Comparison of ENCODE assay signal across 28 mouse cellular contexts in the genomic region with DNA sequence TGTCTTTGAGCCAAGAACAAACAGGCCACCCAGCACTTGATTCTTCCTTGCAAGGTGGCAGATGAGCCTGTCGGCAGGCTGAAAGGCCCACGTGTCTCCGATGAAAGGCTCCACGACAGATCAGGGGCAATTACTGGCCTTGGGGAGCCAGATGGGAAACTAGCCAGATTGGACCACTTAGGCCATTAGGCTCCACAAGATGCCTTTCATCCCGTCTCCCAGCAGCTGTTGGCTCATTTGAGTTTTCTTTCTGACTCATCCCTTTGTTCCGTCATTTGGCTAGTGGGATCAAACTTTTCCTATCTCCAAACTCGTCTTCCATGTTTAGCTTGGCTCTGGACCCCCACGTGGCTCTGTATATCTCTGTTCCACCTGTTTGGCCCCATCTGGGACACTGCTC. TPM values are rescaled to one million over a fixed set of nuclear protein-coding genes. Genes with fewer than 3 reads are reported as not detected.
DNase-seq lines count a peak whose midpoint lies in the region; ATAC-seq and TF ChIP-seq lines count a peak whose summit lies in the region.
"Had no signal": no experiment of that assay in that cellular context is flagged by ENCODE, and none has a peak within 500 bp of the region (broad histone marks: within the 10 kb centered on the region; RNA-seq: fewer than 3 reads in every experiment).

No protein-coding gene starts in this region.

- H3K9me3 ChIP-seq in forebrain, embryonic 14.5 days (replicated peaks; ENCODE audit: control insufficient read depth, low read length) = no peaks in the 10 kb centered on the region
- H3K9me3 ChIP-seq in forebrain, embryonic 13.5 days (replicated peaks) = no peaks in the 10 kb centered on the region
- H3K9me3 ChIP-seq: embryonic facial prominence, embryonic 15.5 days; forebrain, embryonic 12.5 days; hindbrain, embryonic 15.5 days; liver, embryonic 13.5 days; midbrain, embryonic 15.5 days; neural tube, embryonic 12.5 days had no signal

- WGBS in forebrain, embryonic 14.5 days = 71% methylated on average over 8 of the region's 8 CpGs
- WGBS in forebrain, embryonic 13.5 days = 67% methylated on average over 8 of the region's 8 CpGs
- 65% methylated on average over 8 of the region's 8 CpGs for WGBS in lung, adult 2 months

- H3K4me3 ChIP-seq in forebrain, embryonic 14.5 days (ENCODE audit: low read depth, low read length) = no peak overlapping the region
- H3K4me3 ChIP-seq in forebrain, embryonic 13.5 days = no peak overlapping the region
- H3K4me3 ChIP-seq in lung, adult 2 months (replicated peaks; ENCODE audit: extremely low read depth, low read depth, low read length) = no peak overlapping the region
- H3K4me3 ChIP-seq: embryonic facial prominence, embryonic 15.5 days; forebrain, embryonic 12.5 days; hindbrain, embryonic 15.5 days; layer of hippocampus, adult 2 months; liver, embryonic 13.5 days; midbrain, embryonic 15.5 days; neural tube, embryonic 12.5 days had no signal

- H3K4me2 ChIP-seq in forebrain, embryonic 14.5 days (ENCODE audit: low read length) = no peak overlapping the region
- H3K4me2 ChIP-seq in forebrain, embryonic 13.5 days = no peak overlapping the region
- H3K4me2 ChIP-seq: embryonic facial prominence, embryonic 15.5 days; forebrain, embryonic 12.5 days; heart, embryonic 11.5 days; hindbrain, embryonic 15.5 days; liver, embryonic 13.5 days; midbrain, embryonic 15.5 days; neural tube, embryonic 12.5 days had no signal

- H3K27ac ChIP-seq in forebrain, embryonic 14.5 days (ENCODE audit: low read depth, low read length) = no peak overlapping the region
- no peak overlapping the region for H3K27ac ChIP-seq in forebrain, embryonic 13.5 days
- H3K27ac ChIP-seq: embryonic facial prominence, embryonic 15.5 days; forebrain, embryonic 12.5 days; hindbrain, embryonic 15.5 days; layer of hippocampus, adult 2 months; liver, embryonic 13.5 days; midbrain, embryonic 15.5 days; neural tube, embryonic 12.5 days had no signal

- no peak for TF ChIP-seq POLR2A in lung, adult 2 months (IDR thresholded peaks at IDR 0.05; ENCODE audit: borderline replicate concordance, extremely low read depth, low read depth, low read length)

- DNase-seq in forebrain, embryonic 14.5 days (ENCODE audit: low spot score) = peak; percentile 40
- DNase-seq in right cerebral cortex, postnatal 10 days (ENCODE audit: low spot score in 2 of 2) = peak; percentile 21 to 30
- DNase-seq in right cerebral cortex, postnatal 25 days = no peak
- peak; percentile 45 for DNase-seq in retina, embryonic 14.5 days (ENCODE audit: low spot score)
- no peak for DNase-seq in spleen, adult 18-20 months
- DNase-seq in lung, adult 2 months = no peak
- DNase-seq: adrenal gland, adult 2 months; cerebellum, adult 8-10 months; gastrocnemius, postnatal 25 days; heart, adult 11 months; heart, postnatal 36 days; kidney, adult 2 months; kidney, postnatal 36 days; liver, embryonic 13.5 days; lung, adult 18-20 months; lung, postnatal 14 days; right cerebral cortex, postnatal 4 days; thymus, adult 2 months; thymus, postnatal 36 days had no signal

- no peaks in the 10 kb centered on the region for H3K27me3 ChIP-seq in forebrain, embryonic 14.5 days (replicated peaks; ENCODE audit: control insufficient read depth, insufficient read depth, low read length)
- H3K27me3 ChIP-seq in forebrain, embryonic 13.5 days = no peaks in the 10 kb centered on the region
- H3K27me3 ChIP-seq: embryonic facial prominence, embryonic 15.5 days; forebrain, embryonic 12.5 days; hindbrain, embryonic 15.5 days; liver, embryonic 13.5 days; midbrain, embryonic 15.5 days; neural tube, embryonic 12.5 days had no signal

- TF ChIP-seq CTCF in lung, adult 2 months (IDR thresholded peaks at IDR 0.05; ENCODE audit: insufficient read depth, low read length) = no peak

- no peak for ATAC-seq in forebrain, embryonic 14.5 days
- no peak for ATAC-seq in forebrain, embryonic 13.5 days
- ATAC-seq: activated CD4-positive, CD25-positive, alpha-beta regulatory T cell, adult 4 months; midbrain, embryonic 15.5 days had no signal

- no peak overlapping the region for H3K9ac ChIP-seq in forebrain, embryonic 14.5 days (ENCODE audit: low read length)
- H3K9ac ChIP-seq in forebrain, embryonic 13.5 days = no peak overlapping the region
- H3K9ac ChIP-seq: embryonic facial prominence, embryonic 15.5 days; forebrain, embryonic 12.5 days; hindbrain, embryonic 15.5 days; liver, embryonic 13.5 days; midbrain, embryonic 15.5 days; neural tube, embryonic 12.5 days had no signal

- no peaks in the 10 kb centered on the region for H3K4me1 ChIP-seq in forebrain, embryonic 14.5 days (ENCODE audit: control insufficient read depth, insufficient read depth, low read length)
- H3K4me1 ChIP-seq in forebrain, embryonic 13.5 days = no peaks in the 10 kb centered on the region
- no peaks in the 10 kb centered on the region for H3K4me1 ChIP-seq in lung, adult 2 months (ENCODE audit: control insufficient read depth, insufficient read depth, low read length)
- H3K4me1 ChIP-seq: embryonic facial prominence, embryonic 15.5 days; forebrain, embryonic 12.5 days; hindbrain, embryonic 15.5 days; liver, embryonic 13.5 days; midbrain, embryonic 15.5 days; neural tube, embryonic 12.5 days had no signal

- no peaks in the 10 kb centered on the region for H3K36me3 ChIP-seq in forebrain, embryonic 14.5 days (ENCODE audit: control insufficient read depth, insufficient read depth, low read length)
- H3K36me3 ChIP-seq in forebrain, embryonic 13.5 days (ENCODE audit: poor library complexity, severe bottlenecking) = no peaks in the 10 kb centered on the region
- H3K36me3 ChIP-seq: embryonic facial prominence, embryonic 15.5 days; forebrain, embryonic 12.5 days; hindbrain, embryonic 15.5 days; liver, embryonic 13.5 days; midbrain, embryonic 15.5 days; neural tube, embryonic 12.5 days had no signal

RNA-seq across cellular contexts. Expression of a gene that starts 48.2 kb away (rescaled TPM):
- 82.5 and 87.1 TPM in 2 replicates for polyA plus RNA-seq in forebrain, embryonic 14.5 days (2014; fragmentation: Nextera tagmentation; extraction: Ambion mirVana)
- 80.6 and 89.7 TPM in 2 replicates for polyA plus RNA-seq in forebrain, embryonic 13.5 days (2015; fragmentation: Nextera tagmentation; extraction: Ambion mirVana)
- 6.0 and 10.7 TPM in 2 replicates for polyA plus RNA-seq in lung, adult 2 months (2012; rRNA removed)

Comparison
In these comparisons a context has a peak if more than half of its experiments do, and no peak if none do; other contexts are left out.
1. DNase-seq: peak in forebrain, embryonic 14.5 days (single experiment), right cerebral cortex, postnatal 10 days (2 of 2) and retina, embryonic 14.5 days (single experiment); none in right cerebral cortex, postnatal 25 days (single experiment), spleen, adult 18-20 months (0 of 2) and lung, adult 2 months (single experiment).